Mouse (Mus musculus): ENCODE measurements around the gene Pes1. TPM values are rescaled to one million over a fixed set of nuclear protein-coding genes. Genes with fewer than 3 reads are reported as not detected.

The Pes1 gene
- polyA plus RNA-seq, 1 experiment, result 55.6 TPM

GRCm38 (mm10) chr11:3983291-3983862 lies 19.6 kb downstream of the Pes1 start, which contains the start of gene Gal3st1:
Gene Gal3st1, plus strand, starts transcription at chr11:3983636.
- peaks cover 5% of the 10 kb centered on the region for H3K27me3 ChIP-seq (ENCODE audit: control insufficient read depth, insufficient read depth, low read length)
- peaks cover 10% of the 10 kb centered on the region for H3K36me3 ChIP-seq (ENCODE audit: control insufficient read depth, insufficient read depth, low read length)
- DNase-seq, result no peak
- WGBS, result 6% methylated on average over 37 of the region's 37 CpGs
- no peak within 1 kb of the TSS for H3K27ac ChIP-seq (ENCODE audit: control insufficient read depth, insufficient read depth, low read length)
- no peak within 1 kb of the TSS for H3K4me3 ChIP-seq (ENCODE audit: control insufficient read depth, insufficient read depth, low read length)
- no peaks in the 10 kb centered on the region for H3K4me1 ChIP-seq (replicated peaks; ENCODE audit: control insufficient read depth, insufficient read depth, low read length)
- TF ChIP-seq CTCF (IDR thresholded peaks at IDR 0.05; ENCODE audit: borderline replicate concordance, control insufficient read depth, extremely low read depth, insufficient read depth, low read length, poor library complexity) (no peak), POLR2A (IDR thresholded peaks at IDR 0.05; ENCODE audit: control insufficient read depth, extremely low read depth, insufficient read depth, low read length, poor library complexity) (no peak)

- Histone ChIP-seq H3K4me1 (replicated peaks; ENCODE audit: control insufficient read depth, insufficient read depth, low read length) (no peaks in the 10 kb centered on the region), H3K36me3 (ENCODE audit: control insufficient read depth, insufficient read depth, low read length) (peaks cover 3% of the 10 kb centered on the region), H3K27ac (ENCODE audit: control insufficient read depth, insufficient read depth, low read length) (no peak overlapping the region), H3K27me3 (ENCODE audit: control insufficient read depth, insufficient read depth, low read length) (peaks cover 5% of the 10 kb centered on the region), H3K4me3 (ENCODE audit: control insufficient read depth, insufficient read depth, low read length) (no peak overlapping the region)
- TF ChIP-seq CTCF (IDR thresholded peaks at IDR 0.05; ENCODE audit: borderline replicate concordance, control insufficient read depth, extremely low read depth, insufficient read depth, low read length, poor library complexity) (no peak), POLR2A (IDR thresholded peaks at IDR 0.05; ENCODE audit: control insufficient read depth, extremely low read depth, insufficient read depth, low read length, poor library complexity) (no peak)
- DNase-seq, result no peak
- WGBS, result 22% methylated on average over 15 of the region's 15 CpGs
Measured at GRCm38 (mm10) chr11:3983863-3984745, 20.3 kb downstream of the Pes1 start.

GRCm38 (mm10) chr11:3989748-3990147 lies 26.0 kb downstream of the Pes1 start:
- Histone ChIP-seq H3K27ac (ENCODE audit: control insufficient read depth, insufficient read depth, low read length) (no peak overlapping the region), H3K36me3 (ENCODE audit: control insufficient read depth, insufficient read depth, low read length) (no peaks in the 10 kb centered on the region), H3K27me3 (ENCODE audit: control insufficient read depth, insufficient read depth, low read length) (no peaks in the 10 kb centered on the region; the same call in 1 of the 2 replicates), H3K4me3 (ENCODE audit: control insufficient read depth, insufficient read depth, low read length) (no peak overlapping the region), H3K4me1 (replicated peaks; ENCODE audit: control insufficient read depth, insufficient read depth, low read length) (no peaks in the 10 kb centered on the region)
- TF ChIP-seq CTCF (IDR thresholded peaks at IDR 0.05; ENCODE audit: borderline replicate concordance, control insufficient read depth, extremely low read depth, insufficient read depth, low read length, poor library complexity) (no peak), POLR2A (IDR thresholded peaks at IDR 0.05; ENCODE audit: control insufficient read depth, extremely low read depth, insufficient read depth, low read length, poor library complexity) (no peak)
- DNase-seq, result no peak
- 83% methylated on average over 3 of the region's 3 CpGs for WGBS

DNA sequence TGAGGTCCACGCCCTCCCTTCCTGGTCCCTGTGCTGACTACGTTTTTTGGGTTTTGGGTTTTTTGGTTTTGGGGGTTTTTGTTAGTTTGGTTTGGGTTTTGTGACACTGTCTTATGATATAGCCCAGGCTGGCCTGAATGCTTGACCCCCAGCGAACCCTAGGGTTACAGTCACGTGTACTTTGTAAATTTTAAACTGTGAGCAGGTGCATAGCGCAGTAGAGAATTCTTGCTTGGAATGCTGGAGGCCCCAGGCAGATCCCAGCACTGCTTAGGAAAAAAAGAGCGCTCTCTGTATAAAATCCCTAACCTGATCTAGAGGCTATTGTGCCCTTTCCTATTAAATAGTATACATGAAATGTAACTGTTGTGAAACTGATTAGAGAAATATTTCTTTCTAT lies 29.4 kb downstream of the Pes1 start:
- H3K4me1 ChIP-seq (replicated peaks; ENCODE audit: control insufficient read depth, insufficient read depth, low read length), result no peaks in the 10 kb centered on the region
- H3K36me3 ChIP-seq (ENCODE audit: control insufficient read depth, insufficient read depth, low read length), result no peaks in the 10 kb centered on the region
- 77% methylated on average over 6 of the region's 6 CpGs for WGBS
- H3K4me3 ChIP-seq (ENCODE audit: control insufficient read depth, insufficient read depth, low read length), result no peak overlapping the region
- TF ChIP-seq CTCF (IDR thresholded peaks at IDR 0.05; ENCODE audit: borderline replicate concordance, control insufficient read depth, extremely low read depth, insufficient read depth, low read length, poor library complexity), result no peak
- H3K27me3 ChIP-seq (ENCODE audit: control insufficient read depth, insufficient read depth, low read length), result no peaks in the 10 kb centered on the region; the same call in 1 of the 2 replicates
- no peak overlapping the region for H3K27ac ChIP-seq (ENCODE audit: control insufficient read depth, insufficient read depth, low read length)
- no peak for DNase-seq

DNA sequence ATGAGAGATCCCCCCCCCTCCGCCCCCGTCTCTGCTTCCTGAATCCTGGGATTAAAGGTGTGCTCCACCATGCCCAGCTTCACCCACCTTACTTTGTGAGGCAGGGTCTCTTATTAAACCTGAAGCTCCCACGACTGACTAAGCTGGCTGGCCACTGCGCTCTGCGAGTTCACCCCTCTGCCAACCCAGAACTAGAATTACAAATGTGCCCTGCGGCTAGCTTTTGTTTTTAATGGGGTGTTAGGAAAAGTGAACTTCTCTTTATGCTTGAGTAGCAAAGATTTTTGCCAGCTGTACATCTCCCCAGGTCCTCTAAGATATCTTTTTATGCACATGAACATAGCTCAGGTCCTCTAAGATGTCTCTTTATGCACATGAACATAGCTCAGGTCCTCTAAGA lies 30.1 kb downstream of the Pes1 start:
- Histone ChIP-seq H3K27me3 (ENCODE audit: control insufficient read depth, insufficient read depth, low read length) (no peaks in the 10 kb centered on the region; the same call in 1 of the 2 replicates), H3K36me3 (ENCODE audit: control insufficient read depth, insufficient read depth, low read length) (no peaks in the 10 kb centered on the region), H3K4me3 (ENCODE audit: control insufficient read depth, insufficient read depth, low read length) (no peak overlapping the region), H3K27ac (ENCODE audit: control insufficient read depth, insufficient read depth, low read length) (no peak overlapping the region), H3K4me1 (replicated peaks; ENCODE audit: control insufficient read depth, insufficient read depth, low read length) (no peaks in the 10 kb centered on the region)
- no peak for TF ChIP-seq POLR2A (IDR thresholded peaks at IDR 0.05; ENCODE audit: control insufficient read depth, extremely low read depth, insufficient read depth, low read length, poor library complexity)
- no peak for TF ChIP-seq CTCF (IDR thresholded peaks at IDR 0.05; ENCODE audit: borderline replicate concordance, control insufficient read depth, extremely low read depth, insufficient read depth, low read length, poor library complexity)
- DNase-seq, result no peak
- WGBS, result 86% methylated on average over 6 of the region's 6 CpGs

GRCm38 (mm10) chr11:3995511-3995910 lies 31.7 kb downstream of the Pes1 start:
- Histone ChIP-seq H3K4me3 (ENCODE audit: control insufficient read depth, insufficient read depth, low read length) (no peak overlapping the region), H3K27ac (ENCODE audit: control insufficient read depth, insufficient read depth, low read length) (no peak overlapping the region), H3K4me1 (replicated peaks; ENCODE audit: control insufficient read depth, insufficient read depth, low read length) (no peaks in the 10 kb centered on the region), H3K27me3 (ENCODE audit: control insufficient read depth, insufficient read depth, low read length) (no peaks in the 10 kb centered on the region; the same call in 1 of the 2 replicates), H3K36me3 (ENCODE audit: control insufficient read depth, insufficient read depth, low read length) (no peaks in the 10 kb centered on the region)
- DNase-seq, result no peak
- 56% methylated on average over 5 of the region's 5 CpGs for WGBS
- TF ChIP-seq CTCF (IDR thresholded peaks at IDR 0.05; ENCODE audit: borderline replicate concordance, control insufficient read depth, extremely low read depth, insufficient read depth, low read length, poor library complexity) (no peak), POLR2A (IDR thresholded peaks at IDR 0.05; ENCODE audit: control insufficient read depth, extremely low read depth, insufficient read depth, low read length, poor library complexity) (no peak)
